Mouse (Mus musculus) E14TG2a.4 (cell line): ENCODE results near the gene Vps29.

Experiments
- CTCF ChIP-seq: conservative IDR thresholded peaks from 2 replicates; pipeline ENCODE4 v1.5.1; 2014; ENCODE audit warnings: low read length
- NANOG ChIP-seq: IDR thresholded peaks from 2 replicates; pipeline ENCODE4 v1.6.1; 2014; ENCODE audit warnings: borderline replicate concordance, low read length, mixed read lengths

DNA sequence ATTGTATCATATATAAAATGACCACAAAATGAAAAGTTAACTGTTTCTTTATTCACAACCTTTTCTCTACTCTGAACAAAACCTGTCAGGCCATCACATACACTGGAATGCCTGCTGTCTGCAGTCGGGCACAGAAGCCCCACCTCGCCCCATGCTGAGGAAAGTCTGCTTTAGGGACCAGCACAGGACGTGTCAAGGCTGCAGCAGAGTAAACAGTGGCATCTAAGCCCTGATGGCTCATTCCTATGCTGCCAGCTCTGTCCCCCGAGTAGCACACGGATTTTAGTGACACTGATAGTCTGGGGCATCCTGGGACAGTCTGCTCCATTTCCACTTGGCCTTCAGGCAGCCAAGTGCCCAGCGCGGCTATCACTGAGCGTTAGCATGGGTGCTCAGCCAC, 28.7 kb upstream of the Vps29 start:
- TF ChIP-seq CTCF (no peak), NANOG (no peak)
